Mouse (Mus musculus) embryonic facial prominence, embryonic 15.5 days (tissue): ENCODE results near the gene Ucn3. TPM values are rescaled to one million over a fixed set of nuclear protein-coding genes. Genes with fewer than 3 reads are reported as not detected.

Experiments
- ATAC-seq: fragments of 200-750 bp; cut with Nextera tagmentation; 2 replicates; pipeline ENCODE4 v1.8.0; 2017; ENCODE audit warnings: low read depth, moderate TSS enrichment; ENCODE audit not compliant: insufficient number of reproducible peaks, low FRiP score, low TSS enrichment
- H3K27ac ChIP-seq: fragments of 300-500 bp; sonication (generic); replicated peaks from 2 replicates; pipeline ENCODE4 v1.5.1; 2015; ENCODE audit warnings: mild to moderate bottlenecking, inconsistent platforms
- H3K27me3 ChIP-seq: fragments of 300-500 bp; sonication (generic); 2 replicates; pipeline ENCODE4 v1.6.1; 2015; ENCODE audit warnings: inconsistent platforms
- H3K36me3 ChIP-seq: fragments of 300-500 bp; sonication (generic); 2 replicates; pipeline ENCODE4 v1.6.1; 2015; ENCODE audit warnings: mild to moderate bottlenecking, inconsistent platforms
- H3K4me1 ChIP-seq: fragments of 300-500 bp; sonication (generic); 2 replicates; pipeline ENCODE4 v1.6.1; 2015; ENCODE audit warnings: inconsistent platforms
- H3K4me2 ChIP-seq: fragments of 300-500 bp; sonication (generic); replicated peaks from 2 replicates; pipeline ENCODE4 v1.6.1; 2015; ENCODE audit warnings: mild to moderate bottlenecking, inconsistent platforms
- H3K4me3 ChIP-seq: fragments of 300-500 bp; sonication (generic); replicated peaks from 2 replicates; pipeline ENCODE4 v1.5.1; 2015; ENCODE audit warnings: mild to moderate bottlenecking, inconsistent platforms
- H3K9ac ChIP-seq: fragments of 300-500 bp; sonication (generic); 2 replicates; pipeline ENCODE4 v1.6.1; 2015; ENCODE audit warnings: inconsistent platforms
- H3K9me3 ChIP-seq: fragments of 300-500 bp; sonication (generic); replicated peaks from 2 replicates; pipeline ENCODE4 v1.6.1; 2016; ENCODE audit warnings: inconsistent platforms
- WGBS: fragments of 180-500 bp; shearing (Covaris S2); methylation state at CpG from one replicate; pipeline ENCODE4 v1.1.7; 2015; 5-methylcytosine and 5-hydroxymethylcytosine counted together
- polyA plus RNA-seq: library from polyadenylated mRNA; unstranded; fragments of >200 nt; fragmentation: Nextera tagmentation; extraction: Ambion mirVana; gene quantifications from 2 replicates; pipeline ENCODE4 v1.2.1, GENCODE M21; 2015

Ucn3 gene
- polyA plus RNA-seq: not detected in 2 replicates

DNA sequence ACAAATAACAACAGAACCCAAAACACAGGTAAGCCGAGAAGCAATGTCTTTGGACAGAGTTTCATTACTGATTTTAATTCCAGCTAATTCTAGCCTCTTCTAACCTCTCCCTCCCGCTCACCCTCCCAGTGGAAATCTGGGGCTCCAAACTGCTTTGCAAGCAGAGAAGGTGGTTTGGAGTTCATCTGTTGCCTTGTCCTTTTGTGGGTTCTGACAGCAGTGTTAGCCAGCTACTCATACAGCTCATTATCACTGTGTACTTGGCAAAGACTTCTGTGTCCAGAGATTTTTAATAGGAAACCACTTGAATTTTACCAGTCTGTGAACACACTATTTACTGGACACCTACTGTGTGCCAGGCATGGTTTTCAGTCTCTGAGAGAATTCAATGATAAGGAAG, at the start of gene Ucn3:
Ucn3 (minus strand) TSS at position 101 of the 400 bp plus-strand sequence.
- no peak within 1 kb of the TSS for H3K4me3 ChIP-seq
- H3K36me3 ChIP-seq: no peaks in the 10 kb centered on the region
- H3K27me3 ChIP-seq: no peaks in the 10 kb centered on the region
- H3K9me3 ChIP-seq: no peaks in the 10 kb centered on the region
- no peak within 1 kb of the TSS for H3K27ac ChIP-seq
- no peak within 1 kb of the TSS for H3K9ac ChIP-seq
- no peak within 1 kb of the TSS for H3K4me2 ChIP-seq
- H3K4me1 ChIP-seq: no peaks in the 10 kb centered on the region
- WGBS: 56% methylated on average over 2 of the region's 2 CpGs
- ATAC-seq: no peak

DNA sequence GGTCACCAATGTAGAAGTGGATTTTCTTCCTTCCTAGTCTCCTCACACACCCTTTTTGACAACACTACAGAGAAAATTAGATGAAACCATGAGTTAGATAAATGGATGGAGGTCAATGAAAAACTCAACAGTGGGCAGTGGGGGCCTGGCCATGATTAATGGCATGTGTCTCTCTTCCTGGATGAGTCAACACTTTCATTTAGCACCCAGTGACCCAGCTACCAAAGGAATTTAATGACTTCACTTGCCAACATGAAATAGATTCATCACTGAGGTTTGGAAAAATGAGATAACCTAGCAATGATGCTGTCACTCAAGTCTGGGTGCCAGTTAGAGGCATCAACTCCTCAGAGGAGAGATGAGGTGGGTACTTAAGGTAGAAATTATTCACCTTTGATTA, 46.9 kb upstream of the Ucn3 start:
- Histone ChIP-seq H3K27me3 (no peaks in the 10 kb centered on the region), H3K27ac (no peak overlapping the region), H3K9ac (no peak overlapping the region), H3K4me3 (no peak overlapping the region), H3K36me3 (no peaks in the 10 kb centered on the region), H3K4me2 (no peak overlapping the region), H3K4me1 (no peaks in the 10 kb centered on the region), H3K9me3 (no peaks in the 10 kb centered on the region)
- no peak for ATAC-seq

- no peak for ATAC-seq
Measured at GRCm38 (mm10) chr13:3968849-3969248, 23.7 kb upstream of the Ucn3 start.

DNA sequence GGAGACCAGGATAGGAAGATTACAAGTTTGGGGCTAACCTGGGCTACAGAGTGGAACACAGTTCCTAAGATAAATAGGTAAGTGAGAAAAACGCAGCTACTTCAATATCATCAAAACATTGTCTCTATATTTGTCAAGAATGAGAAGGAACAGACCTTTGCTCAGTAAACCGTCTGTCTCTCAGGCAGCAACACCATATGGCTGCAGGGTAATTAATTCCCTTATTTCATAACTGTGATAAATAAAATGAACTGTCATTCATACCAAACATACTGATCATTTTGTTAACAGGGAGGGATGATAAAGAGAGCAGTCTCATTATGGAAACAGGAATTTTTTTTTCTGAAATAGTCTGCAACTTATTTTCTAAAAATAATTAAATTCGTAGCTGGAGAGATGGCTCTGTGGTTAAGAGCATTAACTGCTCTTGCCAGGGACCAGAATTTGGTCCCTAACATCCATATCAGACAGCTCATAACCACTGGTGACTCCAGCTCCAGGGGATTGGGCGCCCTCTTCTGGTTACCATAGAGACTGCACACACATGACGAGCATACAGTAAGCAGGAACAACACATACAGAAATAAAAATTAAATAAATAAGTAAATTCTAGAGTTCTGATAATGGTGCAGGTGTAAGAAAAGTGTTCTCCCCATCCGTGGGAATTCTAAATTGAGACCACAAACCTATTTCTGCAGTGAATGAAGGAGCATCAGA, 6.2 kb upstream of the Ucn3 start:
- Histone ChIP-seq H3K4me1 (no peaks in the 10 kb centered on the region), H3K27ac (no peak overlapping the region), H3K36me3 (no peaks in the 10 kb centered on the region), H3K9ac (no peak overlapping the region), H3K27me3 (no peaks in the 10 kb centered on the region), H3K4me2 (no peak overlapping the region), H3K4me3 (no peak overlapping the region), H3K9me3 (no peaks in the 10 kb centered on the region)
- 76% methylated on average over 6 of the region's 6 CpGs for WGBS
- ATAC-seq: no peak

More at GRCm38 (mm10) chr13:3968849-3969248, 23.7 kb upstream of the Ucn3 start:
- H3K4me2 ChIP-seq: no peak overlapping the region
- H3K27ac ChIP-seq: no peak overlapping the region
- no peak overlapping the region for H3K9ac ChIP-seq
- H3K27me3 ChIP-seq: no peaks in the 10 kb centered on the region
- no peaks in the 10 kb centered on the region for H3K9me3 ChIP-seq
- H3K36me3 ChIP-seq: no peaks in the 10 kb centered on the region
- 88% methylated on average over 4 of the region's 4 CpGs for WGBS
- no peak overlapping the region for H3K4me3 ChIP-seq
- H3K4me1 ChIP-seq: no peaks in the 10 kb centered on the region

DNA sequence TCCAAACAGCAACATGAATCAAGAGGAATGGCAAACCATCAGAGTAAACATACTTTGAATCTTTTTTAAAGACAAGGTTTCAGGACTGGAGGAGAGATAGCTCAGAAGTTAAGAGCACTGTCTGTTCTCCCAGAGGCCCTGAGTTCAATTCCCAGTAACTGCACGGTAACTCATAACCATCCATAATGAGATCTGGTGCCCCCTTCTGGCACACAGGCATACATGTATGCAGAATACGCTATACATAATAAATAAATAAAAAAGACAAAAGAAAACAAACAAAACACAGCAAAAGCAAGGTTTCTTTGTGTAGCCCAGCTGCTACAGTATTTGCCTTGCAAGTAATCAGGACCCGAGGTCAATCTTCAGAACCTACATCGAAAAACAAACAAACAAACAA, 4.3 kb upstream of the Ucn3 start:
- Histone ChIP-seq H3K4me2 (no peak overlapping the region), H3K27ac (no peak overlapping the region), H3K4me3 (no peak overlapping the region), H3K4me1 (no peaks in the 10 kb centered on the region), H3K27me3 (no peaks in the 10 kb centered on the region), H3K36me3 (no peaks in the 10 kb centered on the region), H3K9me3 (no peaks in the 10 kb centered on the region), H3K9ac (no peak overlapping the region)
- ATAC-seq: no peak
- WGBS: 93% methylated on average over 4 of the region's 4 CpGs

- WGBS: 90% methylated on average over 4 of the region's 4 CpGs
- Histone ChIP-seq H3K4me3 (no peak overlapping the region), H3K4me1 (no peaks in the 10 kb centered on the region), H3K9me3 (no peaks in the 10 kb centered on the region), H3K36me3 (no peaks in the 10 kb centered on the region), H3K27me3 (no peaks in the 10 kb centered on the region), H3K9ac (no peak overlapping the region), H3K27ac (no peak overlapping the region), H3K4me2 (no peak overlapping the region)
- no peak for ATAC-seq
Measured at GRCm38 (mm10) chr13:3947267-3947666, 2.1 kb upstream of the Ucn3 start.

GRCm38 (mm10) chr13:3944699-3945098, 450 bp downstream of the Ucn3 start:
- Histone ChIP-seq H3K4me1 (no peaks in the 10 kb centered on the region), H3K27ac (no peak overlapping the region), H3K27me3 (no peaks in the 10 kb centered on the region), H3K9ac (no peak overlapping the region), H3K9me3 (no peaks in the 10 kb centered on the region), H3K4me3 (no peak overlapping the region), H3K4me2 (no peak overlapping the region), H3K36me3 (no peaks in the 10 kb centered on the region)
- ATAC-seq: no peak
- 71% methylated on average over 7 of the region's 7 CpGs for WGBS

DNA sequence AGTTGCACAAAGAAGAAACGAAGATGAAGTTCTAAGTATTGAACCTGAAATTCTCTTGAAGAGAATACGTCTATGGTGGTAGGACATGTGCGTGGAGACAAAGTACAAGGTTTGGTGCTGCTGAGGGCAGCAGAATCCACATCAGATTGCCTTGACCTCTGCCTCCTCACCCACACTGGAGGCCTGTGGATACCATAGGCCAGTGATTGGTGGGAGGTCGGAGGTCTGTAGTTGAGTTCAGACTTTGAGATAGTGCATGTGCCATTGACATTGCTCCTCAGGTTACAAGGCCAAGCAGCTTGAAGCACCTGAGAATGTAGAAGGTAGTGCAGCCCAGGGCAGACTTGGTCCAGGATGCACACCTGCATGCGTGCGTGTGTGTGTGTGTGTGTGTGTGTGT, 19.1 kb downstream of the Ucn3 start:
- no peak overlapping the region for H3K4me2 ChIP-seq
- no peak overlapping the region for H3K9ac ChIP-seq
- H3K9me3 ChIP-seq: no peaks in the 10 kb centered on the region
- no peak for ATAC-seq
- no peaks in the 10 kb centered on the region for H3K4me1 ChIP-seq
- WGBS: 90% methylated on average over 6 of the region's 6 CpGs
- H3K4me3 ChIP-seq: no peak overlapping the region
- no peaks in the 10 kb centered on the region for H3K27me3 ChIP-seq
- H3K27ac ChIP-seq: no peak overlapping the region
- no peaks in the 10 kb centered on the region for H3K36me3 ChIP-seq

DNA sequence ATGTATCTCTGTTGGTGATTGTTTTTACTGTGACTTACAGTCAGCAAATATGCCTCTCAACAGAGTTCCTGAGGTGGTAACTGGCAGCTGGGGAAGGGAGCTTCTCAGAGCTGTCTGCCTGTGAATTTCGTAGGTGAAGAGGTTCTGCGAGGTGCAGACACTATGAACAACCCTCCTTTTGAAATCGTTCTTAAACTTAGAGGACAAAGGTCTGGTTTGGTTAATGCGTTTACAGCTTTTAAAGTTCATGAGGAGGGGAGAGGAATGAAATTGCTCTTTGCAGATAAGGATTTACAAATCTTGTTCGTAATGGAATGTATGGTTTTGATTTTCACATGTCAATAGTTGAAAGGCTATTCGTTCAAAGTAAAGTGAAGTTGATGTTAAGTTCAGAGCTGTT, 19.5 kb downstream of the Ucn3 start:
- H3K4me1 ChIP-seq: no peaks in the 10 kb centered on the region
- no peaks in the 10 kb centered on the region for H3K27me3 ChIP-seq
- H3K27ac ChIP-seq: no peak overlapping the region
- no peak for ATAC-seq
- H3K4me3 ChIP-seq: no peak overlapping the region
- no peaks in the 10 kb centered on the region for H3K9me3 ChIP-seq
- no peaks in the 10 kb centered on the region for H3K36me3 ChIP-seq
- WGBS: 75% methylated on average over 6 of the region's 6 CpGs
- H3K9ac ChIP-seq: no peak overlapping the region
- H3K4me2 ChIP-seq: no peak overlapping the region

- ATAC-seq: no peak
- Histone ChIP-seq H3K4me3 (no peak overlapping the region), H3K9me3 (no peaks in the 10 kb centered on the region), H3K9ac (no peak overlapping the region), H3K27ac (no peak overlapping the region), H3K4me1 (no peaks in the 10 kb centered on the region), H3K27me3 (no peaks in the 10 kb centered on the region), H3K4me2 (no peak overlapping the region), H3K36me3 (no peaks in the 10 kb centered on the region)
- 80% methylated on average over 5 of the region's 5 CpGs for WGBS
Measured at GRCm38 (mm10) chr13:3924483-3924882, 20.7 kb downstream of the Ucn3 start.

- ATAC-seq: peak; percentile 92
- H3K4me3 ChIP-seq: peak within 1 kb of the TSS; percentile 75
- no peaks in the 10 kb centered on the region for H3K9me3 ChIP-seq
- peak within 1 kb of the TSS; percentile 83 for H3K4me2 ChIP-seq
- H3K9ac ChIP-seq: peak within 1 kb of the TSS; percentile 70
- under 1% methylated on average over 52 of the region's 52 CpGs for WGBS
- no peak within 1 kb of the TSS; the same call in 1 of the 2 replicates for H3K27ac ChIP-seq
- peaks cover 6% of the 10 kb centered on the region for H3K36me3 ChIP-seq
- no peaks in the 10 kb centered on the region for H3K27me3 ChIP-seq
- 0 out of 2 replicates have a peak, but pooled peaks cover 10% of the 10 kb centered on the region for H3K4me1 ChIP-seq
Measured at GRCm38 (mm10) chr13:3917571-3918311, 27.4 kb downstream of the Ucn3 start, which contains the start of the genes Net1 and Tubal3. Gene Net1, minus strand, starts transcription at chr13:3918220. Gene Tubal3, plus strand, starts transcription at chr13:3918274.
